Mouse (Mus musculus) heart, embryonic 14.5 days (tissue): ENCODE measurements around the gene 4930432K21Rik. TPM values are rescaled to one million over a fixed set of nuclear protein-coding genes. Genes with fewer than 3 reads are reported as not detected.

Experiments used
- ATAC-seq: fragments of 200-750 bp; cut with Nextera tagmentation; 2 replicates; pipeline ENCODE4 v1.8.0; 2017; ENCODE audit warnings: low read depth, moderate TSS enrichment; ENCODE audit not compliant: insufficient number of reproducible peaks, insufficient read depth, low FRiP score
- H3K27ac ChIP-seq, 2 experiments: fragments of 200-500 bp in 1 of 2; fragments of 300-500 bp in 1 of 2; sonication (generic) in 1 of 2; replicated peaks in 1 of 2; 2 replicates each; pipeline ENCODE4 v1.5.1; 2012 to 2014; ENCODE audit warnings: low read depth in 2 of 2, low read length in 2 of 2, control low read depth in 1 of 2, mild to moderate bottlenecking in 1 of 2, mixed read lengths in 1 of 2; ENCODE audit not compliant: control insufficient read depth in 1 of 2, insufficient read depth in 1 of 2
- H3K27me3 ChIP-seq: fragments of 300-500 bp; sonication (generic); 2 replicates; pipeline ENCODE4 v1.6.1; 2014; ENCODE audit warnings: mild to moderate bottlenecking, low read length, control low read depth; ENCODE audit not compliant: control insufficient read depth, insufficient read depth
- H3K36me3 ChIP-seq: fragments of 300-500 bp; sonication (generic); 2 replicates; pipeline ENCODE4 v1.6.1; 2014; ENCODE audit warnings: mild to moderate bottlenecking, control low read depth, low read length, mixed read lengths; ENCODE audit not compliant: control insufficient read depth, insufficient read depth
- H3K4me1 ChIP-seq, 2 experiments: fragments of 200-500 bp in 1 of 2; fragments of 300-500 bp in 1 of 2; sonication (generic) in 1 of 2; 2 replicates each; pipeline ENCODE4 v1.6.1; 2012 to 2014; ENCODE audit warnings: low read length in 2 of 2, control low read depth in 1 of 2, mixed read lengths in 1 of 2; ENCODE audit not compliant: control insufficient read depth in 2 of 2, insufficient read depth in 2 of 2
- H3K4me2 ChIP-seq: fragments of 300-500 bp; sonication (generic); 2 replicates; pipeline ENCODE4 v1.6.1; 2014; ENCODE audit warnings: mild to moderate bottlenecking, low read length
- H3K4me3 ChIP-seq, 2 experiments: fragments of 200-500 bp in 1 of 2; fragments of 300-500 bp in 1 of 2; sonication (generic) in 1 of 2; 2 replicates each; pipeline ENCODE4 v1.5.1; 2012 to 2014; ENCODE audit warnings: low read length in 2 of 2, mild to moderate bottlenecking in 2 of 2, control low read depth in 1 of 2, low read depth in 1 of 2, moderate library complexity in 1 of 2; ENCODE audit not compliant: control insufficient read depth in 1 of 2, insufficient read depth in 1 of 2
- H3K9ac ChIP-seq: fragments of 300-500 bp; sonication (generic); 2 replicates; pipeline ENCODE4 v1.6.1; 2014; ENCODE audit warnings: mild to moderate bottlenecking, low read length
- H3K9me3 ChIP-seq: fragments of 300-500 bp; sonication (generic); 2 replicates; pipeline ENCODE4 v1.6.1; 2016; ENCODE audit warnings: low read length, control low read depth; ENCODE audit not compliant: control insufficient read depth
- WGBS: fragments of 180-500 bp; shearing (Covaris S2); extraction: QIAGEN DNeasy Blood & Tissue Kit; methylation state at CpG from one replicate; pipeline ENCODE4 v1.1.7; 2014; 5-methylcytosine and 5-hydroxymethylcytosine counted together
- polyA plus RNA-seq: library from polyadenylated mRNA; unstranded; fragments of >200 nt; fragmentation: Nextera tagmentation; extraction: Ambion mirVana; gene quantifications from 2 replicates; pipeline ENCODE4 v1.2.1, GENCODE M21; 2014

The 4930432K21Rik gene
- polyA plus RNA-seq, 1 experiment from 2014 or later = 0.63 TPM

DNA sequence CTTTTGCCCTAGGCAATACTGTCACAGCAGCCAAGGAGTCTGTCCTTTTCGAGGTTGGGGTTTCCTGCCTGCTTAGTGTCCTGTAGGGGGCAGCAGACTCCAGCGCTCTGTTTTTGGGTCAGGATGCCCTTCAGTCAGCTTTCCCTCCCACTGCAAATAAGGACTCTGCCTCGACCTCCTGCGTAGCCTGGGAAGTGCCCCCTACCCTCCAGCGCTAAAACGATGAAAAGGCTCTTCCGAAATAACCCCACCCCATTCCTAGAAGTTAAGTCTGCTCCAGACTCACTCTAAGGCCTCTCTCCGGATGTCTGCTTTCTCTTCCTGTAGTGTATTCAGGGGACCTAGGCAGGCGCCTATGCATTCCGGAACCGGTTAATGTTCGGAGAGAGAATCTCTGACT lies 38.7 kb downstream of the 4930432K21Rik start:
- WGBS = under 1% methylated on average over 12 of the region's 12 CpGs

DNA sequence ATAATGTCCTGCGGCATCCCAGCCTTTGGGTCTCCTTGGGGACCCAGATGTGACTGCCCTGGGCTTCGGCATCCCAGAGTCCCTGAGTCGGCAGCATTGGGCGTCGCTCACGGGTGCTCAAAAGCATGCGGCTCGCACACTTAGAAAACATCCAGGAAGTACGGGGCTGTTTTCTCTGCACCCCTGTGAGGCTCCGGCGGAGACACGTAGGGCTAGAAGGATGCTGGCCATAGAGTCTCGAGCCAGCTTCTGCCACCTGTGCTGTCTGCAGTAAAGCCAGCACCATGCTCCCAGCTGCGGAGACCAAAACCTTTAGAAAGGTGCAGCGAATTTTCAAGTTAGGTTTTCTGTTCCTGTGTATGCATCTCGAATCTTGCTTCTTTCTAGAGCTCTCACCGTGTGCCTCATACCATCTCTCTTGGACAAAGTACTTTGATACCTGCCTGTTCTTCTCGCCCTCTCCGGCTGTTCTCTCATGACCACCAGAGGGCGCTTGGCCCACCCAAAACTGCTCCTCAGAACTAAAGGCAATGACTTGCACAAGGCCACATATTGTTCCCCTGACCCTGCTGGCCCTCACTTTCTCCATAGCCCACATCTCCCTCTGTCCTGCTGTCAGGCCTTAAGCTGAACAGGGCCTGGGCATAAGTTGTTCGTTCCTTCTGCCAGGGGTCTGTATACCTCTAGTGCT lies 39.4 kb downstream of the 4930432K21Rik start:
- Histone ChIP-seq H3K27me3 (no peaks in the 10 kb centered on the region), H3K9me3 (no peaks in the 10 kb centered on the region), H3K4me1 (peaks cover 20 to 29% of the 10 kb centered on the region in 2 experiments), H3K27ac (peak overlapping the region; percentile 4 to 51; a peak in 3 of 4 replicates), H3K9ac (peak overlapping the region; percentile 65), H3K4me3 (peak overlapping the region; percentile 36 to 43), H3K36me3 (no peaks in the 10 kb centered on the region), H3K4me2 (peak overlapping the region; percentile 91)
- ATAC-seq = no peak
- 3% methylated on average over 21 of the region's 21 CpGs for WGBS

More for the DNA sequence above, 38.7 kb downstream of the 4930432K21Rik start:
- Histone ChIP-seq H3K27ac (peak overlapping the region; percentile 4 to 51; a peak in 3 of 4 replicates), H3K9ac (peak overlapping the region; percentile 65), H3K27me3 (no peaks in the 10 kb centered on the region), H3K4me3 (peak overlapping the region; percentile 36 to 43), H3K9me3 (no peaks in the 10 kb centered on the region), H3K36me3 (no peaks in the 10 kb centered on the region), H3K4me1 (peaks cover 14 to 24% of the 10 kb centered on the region in 2 experiments), H3K4me2 (peak overlapping the region; percentile 91)
- ATAC-seq = 0 out of 2 replicates have a peak, but pooled peaks have one; percentile 23

DNA sequence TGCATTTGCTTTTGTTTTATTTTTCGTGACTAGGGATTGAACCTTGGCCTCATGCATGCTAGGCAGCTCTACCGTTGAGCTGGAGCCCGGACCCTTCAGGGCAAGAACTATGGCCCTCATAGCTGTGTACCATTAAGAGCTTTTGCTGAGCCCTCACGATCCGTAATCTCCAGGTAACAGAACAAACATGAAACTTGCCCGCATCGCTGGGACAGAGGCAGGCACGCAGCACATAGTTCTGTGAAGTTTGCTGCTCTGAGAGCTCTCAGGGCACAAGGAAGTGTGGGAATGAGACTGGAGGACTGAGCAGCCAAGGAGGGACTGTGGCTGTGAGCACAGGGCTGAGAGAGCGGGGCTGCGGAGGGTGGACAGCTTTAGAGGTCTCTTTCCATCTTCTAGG lies 40.8 kb downstream of the 4930432K21Rik start:
- 89% methylated on average over 10 of the region's 10 CpGs for WGBS
- Histone ChIP-seq H3K36me3 (no peaks in the 10 kb centered on the region), H3K4me3 (no peak overlapping the region), H3K4me1 (peaks cover 24 to 32% of the 10 kb centered on the region in 2 experiments), H3K4me2 (no peak overlapping the region), H3K27me3 (no peaks in the 10 kb centered on the region), H3K9ac (no peak overlapping the region), H3K27ac (no peak overlapping the region), H3K9me3 (no peaks in the 10 kb centered on the region)
- ATAC-seq = no peak

DNA sequence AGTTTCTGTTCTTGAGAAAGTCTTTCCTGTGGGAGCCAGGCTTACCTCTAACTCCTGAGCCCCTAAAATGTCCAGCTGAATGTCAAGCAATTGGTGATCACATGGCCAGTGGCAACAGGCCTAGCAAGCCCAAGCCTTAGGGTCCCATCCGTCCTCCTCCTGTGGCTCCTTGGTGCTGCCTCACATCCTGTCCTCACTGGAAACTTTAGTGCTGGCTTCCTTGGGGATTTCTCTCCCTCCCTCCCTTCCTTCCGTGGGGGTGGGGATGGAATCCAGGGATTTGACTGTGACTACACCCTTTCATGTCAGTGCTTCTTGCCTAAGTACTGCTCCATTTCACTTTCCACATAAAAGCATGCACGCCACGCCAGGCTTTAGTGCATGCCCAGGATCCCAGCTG lies 41.8 kb downstream of the 4930432K21Rik start:
- H3K27ac ChIP-seq = peak overlapping the region in 1 of 2 experiments; percentile 67; a peak in 3 of 4 replicates
- no peaks in the 10 kb centered on the region for H3K36me3 ChIP-seq
- no peak overlapping the region; the same call in 1 of the 2 replicates for H3K9ac ChIP-seq
- ATAC-seq = no peak
- WGBS = 50% methylated on average over 4 of the region's 4 CpGs
- H3K4me3 ChIP-seq = no peak overlapping the region
- H3K27me3 ChIP-seq = no peaks in the 10 kb centered on the region
- peaks cover 20 to 26% of the 10 kb centered on the region in 2 experiments for H3K4me1 ChIP-seq
- H3K4me2 ChIP-seq = no peak overlapping the region
- no peaks in the 10 kb centered on the region for H3K9me3 ChIP-seq

DNA sequence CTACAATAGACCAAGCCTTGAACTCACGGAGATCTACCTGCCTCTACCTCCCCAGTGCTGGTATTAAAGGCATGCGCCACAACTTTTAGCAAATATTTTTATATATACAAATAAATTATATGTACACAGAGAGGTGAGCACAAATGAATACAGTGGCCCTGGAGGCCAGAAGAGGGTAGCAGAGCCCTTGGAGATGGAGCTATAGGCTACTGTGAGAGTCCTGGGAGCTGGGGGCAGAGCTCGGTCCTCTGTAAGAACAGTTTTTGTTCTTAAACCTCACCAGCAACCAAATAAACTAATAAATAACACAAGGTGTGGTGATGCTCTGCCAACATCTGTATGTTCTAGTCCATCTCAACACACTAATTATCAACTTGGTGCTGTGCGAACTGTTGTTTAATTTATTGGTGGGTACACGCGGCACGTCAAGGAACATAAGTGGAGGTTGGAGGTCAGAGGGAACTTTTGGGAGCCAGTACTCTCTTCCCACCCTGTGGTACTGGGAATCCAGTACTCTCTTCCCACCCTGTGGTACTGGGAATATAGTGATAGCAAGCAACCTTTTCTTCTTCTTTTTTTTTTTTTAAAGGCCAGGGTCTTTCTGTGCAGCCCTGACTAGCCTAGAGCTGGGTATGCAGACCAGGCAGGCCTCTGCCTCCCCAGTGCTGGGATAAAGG lies 42.5 kb downstream of the 4930432K21Rik start:
- no peaks in the 10 kb centered on the region for H3K36me3 ChIP-seq
- no peak for ATAC-seq
- WGBS = 95% methylated on average over 7 of the region's 7 CpGs
- H3K9me3 ChIP-seq = no peaks in the 10 kb centered on the region
- H3K27ac ChIP-seq = peak overlapping the region in 1 of 2 experiments; percentile 67; a peak in 2 of 4 replicates
- no peak overlapping the region for H3K4me2 ChIP-seq
- H3K9ac ChIP-seq = no peak overlapping the region
- peaks cover 20 to 26% of the 10 kb centered on the region in 2 experiments for H3K4me1 ChIP-seq
- H3K4me3 ChIP-seq = no peak overlapping the region
- H3K27me3 ChIP-seq = no peaks in the 10 kb centered on the region

DNA sequence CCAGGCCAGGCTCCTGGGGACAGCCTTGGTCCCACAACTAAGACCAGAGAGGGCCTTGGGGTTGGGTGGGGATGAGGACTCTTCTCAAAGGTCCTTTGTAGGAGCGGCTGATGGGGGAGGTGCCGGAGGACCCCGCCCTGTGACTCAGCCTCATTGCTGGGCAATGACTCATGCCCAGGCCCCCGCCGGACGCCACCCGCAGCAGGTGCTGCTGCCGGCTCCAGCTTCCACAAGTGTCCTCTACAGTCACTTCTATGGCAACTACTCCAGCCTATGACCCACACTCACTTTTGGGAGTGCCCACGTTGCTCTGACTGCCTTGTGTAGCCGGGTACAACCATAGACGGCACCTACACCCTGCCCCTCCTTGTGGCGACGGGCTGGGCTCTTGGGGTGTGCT lies 44.2 kb downstream of the 4930432K21Rik start:
- no peaks in the 10 kb centered on the region for H3K27me3 ChIP-seq
- no peaks in the 10 kb centered on the region for H3K9me3 ChIP-seq
- H3K4me1 ChIP-seq = peaks cover 18 to 24% of the 10 kb centered on the region in 2 experiments
- H3K4me2 ChIP-seq = peak overlapping the region; percentile 65
- H3K27ac ChIP-seq = peak overlapping the region; percentile 94
- peak overlapping the region; percentile 71 for H3K9ac ChIP-seq
- peak; percentile 84 for ATAC-seq
- no peaks in the 10 kb centered on the region for H3K36me3 ChIP-seq
- WGBS = 3% methylated on average over 13 of the region's 13 CpGs
- H3K4me3 ChIP-seq = peak overlapping the region; percentile 22; a peak in 3 of 4 replicates

DNA sequence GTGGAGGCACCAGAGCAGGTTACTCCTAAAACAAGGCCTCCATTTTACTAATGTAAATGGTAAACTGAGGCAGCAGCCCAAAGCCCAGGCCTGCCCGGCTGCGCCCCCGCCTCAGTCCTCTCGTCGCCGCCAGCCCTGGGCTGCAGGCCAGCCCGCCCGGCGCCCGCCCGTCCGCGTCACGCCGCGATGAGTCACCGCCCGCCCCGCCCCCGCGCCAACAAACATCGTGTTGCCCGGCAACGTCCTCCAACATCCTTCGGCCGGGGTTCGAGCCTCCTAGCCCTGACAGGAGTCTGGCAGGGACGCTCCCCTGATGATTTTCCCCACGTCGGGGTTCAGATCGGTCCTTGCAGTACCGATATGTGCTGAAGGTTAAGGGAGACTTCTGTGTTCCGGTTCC lies 44.7 kb downstream of the 4930432K21Rik start:
- 3% methylated on average over 33 of the region's 33 CpGs for WGBS
- H3K4me3 ChIP-seq = peak overlapping the region; percentile 22 to 23; a peak in 3 of 4 replicates
- peak; percentile 73 for ATAC-seq
- H3K36me3 ChIP-seq = no peaks in the 10 kb centered on the region
- H3K9ac ChIP-seq = peak overlapping the region; percentile 71
- H3K27ac ChIP-seq = peak overlapping the region; percentile 94
- peak overlapping the region; percentile 65 for H3K4me2 ChIP-seq
- H3K27me3 ChIP-seq = no peaks in the 10 kb centered on the region
- H3K4me1 ChIP-seq = peaks cover 17 to 22% of the 10 kb centered on the region in 2 experiments
- H3K9me3 ChIP-seq = no peaks in the 10 kb centered on the region
